Mouse (Mus musculus): ENCODE measurements at regions not wholly inside any gene's neighbourhood (a gene's known extent, or its start where the extent isn't known, plus 50 kb on each side); places are given as distances from the start of the nearest gene placed in this dataset.

- TF ChIP-seq FOSL1 (IDR thresholded peaks at IDR 0.05; ENCODE audit: insufficient read depth, low read length, poor library complexity, severe bottlenecking) = peak; percentile 25
- no peak for TF ChIP-seq CTCF (IDR thresholded peaks at IDR 0.05; ENCODE audit: control insufficient read depth, insufficient read depth, insufficient read length)
- no peaks in the 10 kb centered on the region for H3K27me3 ChIP-seq (ENCODE audit: control insufficient read depth, insufficient read depth, insufficient read length)
- H3K79me2 ChIP-seq (ENCODE audit: control insufficient read depth, insufficient read depth) = no peaks in the 10 kb centered on the region
- H3K36me3 ChIP-seq (ENCODE audit: control insufficient read depth, insufficient read depth) = no peaks in the 10 kb centered on the region
- no peak overlapping the region for H3ac ChIP-seq (ENCODE audit: control insufficient read depth, insufficient read length, low read depth)
- no peak overlapping the region for H3K4me3 ChIP-seq (ENCODE audit: insufficient read depth, poor library complexity, severe bottlenecking)
- no peaks in the 10 kb centered on the region for H3K79me3 ChIP-seq (ENCODE audit: low read depth)
These were observed 102.5 kb upstream of the Col5a2 start for GRCm38 (mm10) chr1:45605571-45605970.

- Histone ChIP-seq H3K79me2 (ENCODE audit: control insufficient read depth, insufficient read depth) (no peaks in the 10 kb centered on the region), H3K4me3 (ENCODE audit: insufficient read depth, poor library complexity, severe bottlenecking) (no peak overlapping the region), H3ac (ENCODE audit: control insufficient read depth, insufficient read length, low read depth) (no peak overlapping the region), H3K79me3 (ENCODE audit: low read depth) (no peaks in the 10 kb centered on the region), H3K36me3 (ENCODE audit: control insufficient read depth, insufficient read depth) (no peaks in the 10 kb centered on the region), H3K27me3 (ENCODE audit: control insufficient read depth, insufficient read depth, insufficient read length) (no peaks in the 10 kb centered on the region)
- TF ChIP-seq USF1 (IDR thresholded peaks at IDR 0.05; ENCODE audit: low read depth) (no peak), MAX (IDR thresholded peaks at IDR 0.05) (no peak), CTCF (IDR thresholded peaks at IDR 0.05; ENCODE audit: control insufficient read depth, insufficient read depth, insufficient read length) (no peak), FOSL1 (IDR thresholded peaks at IDR 0.05; ENCODE audit: insufficient read depth, low read length, poor library complexity, severe bottlenecking) (no peak), MYOD1 (IDR thresholded peaks at IDR 0.05; ENCODE audit: control insufficient read depth, insufficient read length, low read depth) (no peak), CEBPB (IDR thresholded peaks at IDR 0.05; ENCODE audit: low read depth) (no peak), MYOG (IDR thresholded peaks at IDR 0.05; ENCODE audit: control insufficient read depth, extremely low read depth, insufficient read length) (no peak)
These were observed 105.2 kb upstream of the Col5a2 start for GRCm38 (mm10) chr1:45608316-45608715.

GRCm38 (mm10) chr1:45619008-45619407 lies 115.9 kb upstream of the Col5a2 start:
- H3K36me3 ChIP-seq (ENCODE audit: control insufficient read depth, insufficient read depth) = no peaks in the 10 kb centered on the region
- no peak for TF ChIP-seq MYOD1 (IDR thresholded peaks at IDR 0.05; ENCODE audit: control insufficient read depth, insufficient read length, low read depth)
- TF ChIP-seq CTCF (IDR thresholded peaks at IDR 0.05; ENCODE audit: control insufficient read depth, insufficient read depth, insufficient read length) = no peak
- TF ChIP-seq FOSL1 (IDR thresholded peaks at IDR 0.05; ENCODE audit: insufficient read depth, low read length, poor library complexity, severe bottlenecking) = no peak
- no peak for TF ChIP-seq CEBPB (IDR thresholded peaks at IDR 0.05; ENCODE audit: low read depth)
- TF ChIP-seq USF1 (IDR thresholded peaks at IDR 0.05; ENCODE audit: low read depth) = no peak
- no peak for TF ChIP-seq MYOG (IDR thresholded peaks at IDR 0.05; ENCODE audit: control insufficient read depth, extremely low read depth, insufficient read length)
- H3K27me3 ChIP-seq (ENCODE audit: control insufficient read depth, insufficient read depth, insufficient read length) = no peaks in the 10 kb centered on the region
- H3K79me2 ChIP-seq (ENCODE audit: control insufficient read depth, insufficient read depth) = no peaks in the 10 kb centered on the region
- no peak overlapping the region for H3K4me3 ChIP-seq (ENCODE audit: insufficient read depth, poor library complexity, severe bottlenecking)
- H3ac ChIP-seq (ENCODE audit: control insufficient read depth, insufficient read length, low read depth) = no peak overlapping the region
- no peaks in the 10 kb centered on the region for H3K79me3 ChIP-seq (ENCODE audit: low read depth)

- no peak for TF ChIP-seq MYOG (IDR thresholded peaks at IDR 0.05; ENCODE audit: control insufficient read depth, extremely low read depth, insufficient read length)
- no peak for TF ChIP-seq CTCF (IDR thresholded peaks at IDR 0.05; ENCODE audit: control insufficient read depth, insufficient read depth, insufficient read length)
- TF ChIP-seq CEBPB (IDR thresholded peaks at IDR 0.05; ENCODE audit: low read depth) = no peak
- TF ChIP-seq MAX (IDR thresholded peaks at IDR 0.05) = peak; percentile 33
- peak; percentile 69 for TF ChIP-seq MYOD1 (IDR thresholded peaks at IDR 0.05; ENCODE audit: control insufficient read depth, insufficient read length, low read depth)
- peak; percentile 78 for TF ChIP-seq FOSL1 (IDR thresholded peaks at IDR 0.05; ENCODE audit: insufficient read depth, low read length, poor library complexity, severe bottlenecking)
- TF ChIP-seq USF1 (IDR thresholded peaks at IDR 0.05; ENCODE audit: low read depth) = peak; percentile 38
- H3K79me3 ChIP-seq (ENCODE audit: low read depth) = no peaks in the 10 kb centered on the region
- no peak overlapping the region for H3K4me3 ChIP-seq (ENCODE audit: insufficient read depth, poor library complexity, severe bottlenecking)
These were observed 122.8 kb upstream of the Col5a2 start for GRCm38 (mm10) chr1:45625921-45626320.

DNA sequence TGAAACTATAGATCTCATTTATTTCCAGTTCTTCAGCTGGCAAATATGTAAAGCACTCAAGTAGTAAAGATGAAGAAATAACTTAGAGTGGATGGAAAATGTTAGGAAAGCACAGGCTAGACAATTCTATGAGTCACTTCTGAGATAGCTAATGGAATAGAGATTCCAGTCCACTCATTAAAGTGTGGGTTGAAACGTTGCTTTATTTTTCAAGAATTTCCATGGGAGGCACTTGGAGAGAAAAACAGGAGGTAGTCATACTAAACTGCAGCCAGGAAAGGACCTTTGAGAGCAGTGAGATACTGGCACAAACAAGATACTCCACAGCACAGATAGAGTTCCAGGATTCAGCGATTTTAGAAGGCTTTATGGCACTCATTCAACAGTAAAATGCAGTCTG lies 123.7 kb upstream of the Col5a2 start:
- no peaks in the 10 kb centered on the region for H3K36me3 ChIP-seq (ENCODE audit: control insufficient read depth, insufficient read depth)
- TF ChIP-seq MAX (IDR thresholded peaks at IDR 0.05) (no peak), CEBPB (IDR thresholded peaks at IDR 0.05; ENCODE audit: low read depth) (peak; percentile 76), FOSL1 (IDR thresholded peaks at IDR 0.05; ENCODE audit: insufficient read depth, low read length, poor library complexity, severe bottlenecking) (peak; percentile 68), USF1 (IDR thresholded peaks at IDR 0.05; ENCODE audit: low read depth) (no peak), MYOD1 (IDR thresholded peaks at IDR 0.05; ENCODE audit: control insufficient read depth, insufficient read length, low read depth) (no peak), MYOG (IDR thresholded peaks at IDR 0.05; ENCODE audit: control insufficient read depth, extremely low read depth, insufficient read length) (no peak), CTCF (IDR thresholded peaks at IDR 0.05; ENCODE audit: control insufficient read depth, insufficient read depth, insufficient read length) (no peak)
- no peak overlapping the region for H3K4me3 ChIP-seq (ENCODE audit: insufficient read depth, poor library complexity, severe bottlenecking)
- H3K27me3 ChIP-seq (ENCODE audit: control insufficient read depth, insufficient read depth, insufficient read length) = no peaks in the 10 kb centered on the region
- H3K79me3 ChIP-seq (ENCODE audit: low read depth) = no peaks in the 10 kb centered on the region
- no peaks in the 10 kb centered on the region for H3K79me2 ChIP-seq (ENCODE audit: control insufficient read depth, insufficient read depth)
- H3ac ChIP-seq (ENCODE audit: control insufficient read depth, insufficient read length, low read depth) = no peak overlapping the region

More at GRCm38 (mm10) chr1:45625921-45626320, 122.8 kb upstream of the Col5a2 start:
- Histone ChIP-seq H3K36me3 (ENCODE audit: control insufficient read depth, insufficient read depth) (no peaks in the 10 kb centered on the region), H3K27me3 (ENCODE audit: control insufficient read depth, insufficient read depth, insufficient read length) (no peaks in the 10 kb centered on the region), H3K79me2 (ENCODE audit: control insufficient read depth, insufficient read depth) (no peaks in the 10 kb centered on the region), H3ac (ENCODE audit: control insufficient read depth, insufficient read length, low read depth) (no peak overlapping the region)

GRCm38 (mm10) chr1:45627840-45628239 lies 124.8 kb upstream of the Col5a2 start:
- H3ac ChIP-seq (ENCODE audit: control insufficient read depth, insufficient read length, low read depth) = no peak overlapping the region
- H3K79me2 ChIP-seq (ENCODE audit: control insufficient read depth, insufficient read depth) = no peaks in the 10 kb centered on the region
- no peak overlapping the region for H3K4me3 ChIP-seq (ENCODE audit: insufficient read depth, poor library complexity, severe bottlenecking)
- no peaks in the 10 kb centered on the region for H3K27me3 ChIP-seq (ENCODE audit: control insufficient read depth, insufficient read depth, insufficient read length)
- TF ChIP-seq USF1 (IDR thresholded peaks at IDR 0.05; ENCODE audit: low read depth) = peak; percentile 62
- TF ChIP-seq MAX (IDR thresholded peaks at IDR 0.05) = no peak
- peak; percentile 58 for TF ChIP-seq CTCF (IDR thresholded peaks at IDR 0.05; ENCODE audit: control insufficient read depth, insufficient read depth, insufficient read length)
- no peaks in the 10 kb centered on the region for H3K36me3 ChIP-seq (ENCODE audit: control insufficient read depth, insufficient read depth)
- no peaks in the 10 kb centered on the region for H3K79me3 ChIP-seq (ENCODE audit: low read depth)
